Mouse (Mus musculus) effector memory CD4-positive, alpha-beta T cell, adult 7 months (primary cell): Measurements from ENCODE around the gene Ggact. TPM values are rescaled to one million over a fixed set of nuclear protein-coding genes. Genes with fewer than 3 reads are reported as not detected.

Source experiments
- polyA plus RNA-seq: library from polyadenylated mRNA; unstranded; fragments of 100-300 nt; shearing (Covaris generic); gene quantifications from one replicate; pipeline ENCODE4 v1.2.1, GENCODE M21; 2017

The Ggact gene
- polyA plus RNA-seq: 8.3 TPM

DNA sequence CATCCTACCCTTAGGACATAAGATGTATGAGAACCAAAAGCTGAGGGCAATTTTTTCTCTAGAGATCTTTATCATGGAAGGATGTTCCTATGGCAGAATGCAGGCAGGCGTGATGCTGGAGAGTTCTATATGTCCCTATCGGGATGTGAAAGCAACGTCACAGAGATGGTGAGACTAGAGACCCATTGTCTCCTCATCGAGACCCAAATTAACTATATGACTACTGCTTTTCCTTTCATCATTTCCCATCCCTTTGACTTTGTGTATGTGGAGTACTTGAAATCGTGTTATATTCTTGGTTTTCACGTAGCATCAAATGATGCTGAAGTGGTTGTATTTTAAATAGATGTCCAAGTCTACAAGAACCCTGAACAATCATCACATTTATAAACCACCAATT lies at the start of gene Ggact:
TSS of gene Ggact (minus strand) at position 101 of the 400 bp plus-strand sequence.

Other genes with a start within 250 kb of the Ggact start
- gene Tmtc4, start 70.3 kb upstream of the Ggact start, polyA plus RNA-seq: 16.2 TPM